Mouse (Mus musculus) right cerebral cortex, postnatal 14 days (tissue): Measurements from ENCODE around the gene Supt6.
A peak's percentile ranks its signal among the peaks of the same experiment; 100 is the strongest.
"Not testable (repeated sequence)": the region's sequence is repeated elsewhere in the genome, so short reads cannot be mapped to it uniquely, and the experiment has no call there.

Experiments used
- DNase-seq: peaks from one replicate; pipeline ENCODE4 v3.0.0; 2022

Gene Supt6

DNA sequence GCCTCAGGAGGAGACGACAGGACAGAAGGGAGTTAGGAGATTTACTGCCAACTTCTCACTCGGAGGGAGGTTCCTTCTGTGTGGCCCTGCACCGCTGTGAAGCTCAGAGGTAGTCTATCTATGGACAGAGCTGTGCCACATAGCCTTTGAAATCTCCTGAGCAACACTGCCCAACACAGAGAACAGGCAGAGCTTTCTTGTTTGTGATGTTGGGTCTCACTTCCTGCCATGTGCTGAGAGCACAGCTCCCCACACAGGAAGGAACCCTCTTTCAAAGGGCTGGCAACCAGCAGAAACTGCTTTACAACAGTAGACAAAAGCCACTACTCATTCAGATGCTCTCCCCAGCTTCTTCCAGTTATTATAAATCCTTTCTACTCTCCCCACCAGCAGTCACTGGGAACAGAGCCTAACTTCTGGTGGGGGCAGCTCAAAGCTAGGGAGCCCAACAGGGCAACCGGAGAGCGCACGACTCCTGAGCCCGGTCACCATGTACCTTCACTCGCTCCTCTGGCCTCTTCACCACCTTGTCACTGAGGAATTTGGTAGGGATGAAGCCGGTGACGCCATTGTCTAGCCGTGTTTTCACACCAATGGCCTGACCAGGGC, 30.0 kb downstream of the Supt6 start:
- no peak for DNase-seq

DNA sequence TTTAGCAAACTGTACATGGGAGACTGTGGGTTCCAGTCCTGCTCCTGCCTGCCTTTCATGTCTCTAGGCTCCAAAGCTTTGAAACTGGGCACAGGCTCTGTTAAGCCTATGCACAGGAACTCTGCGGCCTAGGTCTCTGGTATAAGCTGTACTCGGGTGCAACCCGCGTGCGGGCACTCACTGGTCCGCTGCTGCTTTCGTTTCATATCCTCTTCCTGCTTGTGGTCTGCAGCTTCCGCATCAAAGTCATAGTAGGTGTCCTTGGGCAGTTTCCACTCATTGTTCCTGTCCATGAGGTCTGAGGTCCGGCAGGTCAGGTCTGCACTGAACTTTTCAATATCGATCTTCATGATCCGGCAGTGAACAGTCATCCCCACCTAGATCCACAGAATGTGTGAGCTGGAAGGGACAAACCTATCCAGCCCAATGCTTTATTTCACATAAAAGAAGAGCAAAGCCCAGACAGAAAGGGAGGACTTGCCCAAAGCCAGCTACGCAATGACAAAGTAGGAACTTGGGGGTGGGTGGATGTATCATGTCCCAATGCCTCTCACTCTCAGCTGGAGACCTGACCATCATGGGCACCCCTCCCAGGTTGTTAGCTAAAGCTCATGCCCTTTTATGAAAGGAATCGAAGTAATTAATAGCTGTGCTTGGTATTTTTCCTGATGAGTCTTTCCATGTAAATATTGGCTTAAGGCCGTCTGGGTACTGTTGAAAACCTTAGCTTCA, 32.5 kb downstream of the Supt6 start:
- no peak for DNase-seq

DNA sequence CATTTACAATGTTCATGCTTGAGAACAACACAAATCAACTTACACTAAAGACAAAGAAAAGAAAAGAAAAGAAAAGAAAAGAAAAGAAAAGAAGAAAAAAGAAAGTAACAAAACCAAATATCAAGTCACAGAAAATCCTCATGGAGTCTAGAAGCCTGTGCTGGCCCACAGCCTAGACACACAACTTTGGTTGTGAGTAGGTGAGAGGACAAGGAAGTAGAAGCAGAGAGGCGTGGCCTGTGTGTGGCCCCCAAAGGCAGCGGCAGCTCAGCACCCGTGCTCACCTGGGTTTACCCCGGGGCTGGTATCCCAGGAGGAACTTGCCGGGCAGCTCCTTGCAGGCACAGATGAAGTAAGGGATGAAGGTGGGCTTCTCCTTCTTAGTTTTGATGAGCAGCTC, 34.3 kb downstream of the Supt6 start:
- no peak for DNase-seq

DNA sequence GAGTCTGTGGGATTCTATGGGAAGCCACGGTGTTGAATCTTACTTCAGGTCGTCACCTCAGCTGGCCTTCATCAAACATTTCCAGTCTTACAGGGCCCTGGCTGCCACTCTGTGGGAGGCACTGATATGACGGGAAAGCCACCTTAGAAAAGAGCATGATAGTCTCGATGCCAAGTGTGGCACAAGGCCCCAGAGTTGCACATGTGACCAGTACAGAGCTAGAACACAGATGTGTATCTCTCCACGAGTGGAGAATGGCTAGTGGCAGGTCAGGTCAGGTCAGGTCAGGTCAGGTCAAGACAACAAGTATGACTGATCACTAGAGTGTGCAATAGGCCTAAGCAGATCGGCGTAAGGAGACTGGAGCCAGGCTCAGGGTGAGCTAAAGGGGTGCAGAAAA, 35.2 kb downstream of the Supt6 start:
- DNase-seq = no peak

DNA sequence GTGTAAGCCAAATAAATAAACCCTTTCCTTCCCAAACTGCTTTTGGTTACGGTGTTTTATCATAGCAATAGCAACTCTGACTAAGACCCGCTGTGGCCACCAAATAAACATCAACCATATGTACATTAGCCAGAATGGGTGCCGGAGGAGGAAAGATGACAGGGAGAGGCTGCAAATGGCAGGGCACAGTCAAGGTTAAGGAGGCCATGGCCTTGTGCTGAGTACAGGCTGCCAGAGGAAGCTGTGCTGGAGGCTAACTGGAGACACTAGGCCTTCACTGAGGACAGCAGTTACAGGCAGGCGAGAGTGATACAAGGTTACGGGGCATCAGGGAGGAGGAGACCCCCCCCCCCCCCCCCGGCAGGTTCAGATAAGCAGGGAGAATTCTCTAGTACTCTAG, 35.9 kb downstream of the Supt6 start:
- no peak for DNase-seq

DNA sequence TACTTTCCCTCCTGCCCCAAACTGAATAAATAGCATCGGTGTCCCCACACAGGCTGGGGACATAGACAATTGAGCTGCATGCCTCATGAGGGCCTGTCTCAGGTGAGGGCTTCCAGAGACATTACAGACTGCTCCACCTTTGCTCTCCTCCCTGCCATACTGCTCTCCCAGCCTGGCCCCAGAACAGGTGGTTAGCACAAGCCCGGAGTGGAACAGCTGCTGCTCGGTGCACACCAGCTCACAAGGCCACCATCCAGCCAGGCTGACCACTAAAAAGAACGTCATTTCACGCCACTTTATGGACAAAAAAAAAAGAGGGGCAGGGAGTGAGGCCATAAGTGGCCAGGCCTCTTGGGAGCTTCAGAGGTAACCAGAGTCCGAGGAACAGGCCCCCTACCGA, 38.6 kb downstream of the Supt6 start:
- no peak for DNase-seq

DNA sequence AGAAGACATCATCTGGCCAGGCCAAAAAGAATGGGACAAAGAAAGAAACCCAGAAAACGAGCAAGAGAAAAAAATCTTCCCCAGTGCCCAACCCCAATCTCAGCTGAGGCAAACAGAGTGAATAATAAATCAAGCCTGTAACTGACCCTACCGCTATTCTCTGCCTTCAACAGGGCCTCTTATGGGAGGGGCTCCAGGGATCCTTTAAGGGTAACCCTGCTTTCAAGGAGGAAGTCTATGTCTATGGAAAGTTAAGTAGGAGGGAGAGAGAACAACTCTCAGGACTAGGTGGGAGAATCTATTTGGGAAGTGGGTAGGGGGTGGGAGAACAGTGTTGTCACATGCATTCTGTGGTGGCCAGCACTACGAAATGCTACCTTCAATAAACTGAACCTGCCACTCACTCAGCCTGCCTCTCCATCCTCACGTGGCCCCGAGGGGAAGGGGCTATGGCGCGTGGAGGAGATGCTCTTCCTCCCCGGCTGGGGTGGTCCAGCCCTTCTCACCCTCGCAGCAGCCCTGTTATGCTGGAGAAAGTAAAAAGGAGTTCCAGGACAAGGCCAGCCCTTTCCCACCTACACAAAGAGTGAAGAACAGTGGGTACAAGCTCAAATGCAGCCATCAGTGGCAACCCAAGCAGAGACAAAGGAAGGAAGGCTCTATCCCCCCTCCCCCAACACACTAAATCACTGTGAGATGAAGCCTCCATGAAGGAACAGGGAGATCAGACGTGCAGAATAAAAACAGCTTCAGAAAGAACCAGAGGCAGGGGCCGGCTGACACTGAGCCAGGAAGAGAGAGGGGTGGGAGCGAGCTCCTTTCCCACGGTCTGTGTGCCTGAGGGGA, 40.2 kb downstream of the Supt6 start:
- DNase-seq = no peak

DNA sequence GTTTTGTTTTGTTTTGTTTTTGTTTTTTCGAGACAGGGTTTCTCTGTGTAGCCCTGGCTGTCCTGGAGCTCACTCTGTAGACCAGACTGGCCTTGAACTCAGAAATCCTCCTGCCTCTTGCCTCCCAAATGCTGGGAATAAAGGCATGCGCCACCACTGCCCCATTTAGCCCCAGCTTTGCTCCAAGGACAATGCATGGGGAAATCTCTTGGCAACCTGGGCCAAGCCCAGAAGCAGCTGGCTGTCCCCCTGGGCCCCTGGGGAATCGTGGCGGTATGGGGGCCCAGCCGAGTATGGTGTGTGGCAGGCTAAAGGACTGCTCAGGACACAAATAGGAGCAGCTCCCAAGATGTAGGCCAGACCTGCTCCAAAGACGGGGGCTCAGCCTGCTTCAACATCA, 41.5 kb downstream of the Supt6 start:
- no peak for DNase-seq

DNA sequence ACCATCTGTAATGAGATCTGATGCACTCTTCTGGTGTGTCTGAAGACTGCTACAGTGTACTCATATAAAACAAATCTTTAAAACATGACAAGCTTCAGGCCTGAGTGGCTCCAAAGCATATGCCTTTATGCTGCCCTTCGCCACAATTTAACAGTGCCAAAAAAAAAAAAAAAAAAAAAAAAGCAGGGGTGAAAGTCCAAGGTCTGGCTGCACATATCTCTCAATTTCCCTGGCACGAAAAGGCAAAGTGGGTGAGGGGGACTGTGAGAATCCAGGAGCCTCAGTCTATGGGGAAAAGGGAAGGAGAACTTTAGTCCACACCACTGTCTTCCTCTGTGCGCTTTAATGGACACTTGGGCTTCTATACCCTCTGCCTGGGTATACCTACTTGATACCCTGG, 43.4 kb downstream of the Supt6 start:
- no peak for DNase-seq

DNA sequence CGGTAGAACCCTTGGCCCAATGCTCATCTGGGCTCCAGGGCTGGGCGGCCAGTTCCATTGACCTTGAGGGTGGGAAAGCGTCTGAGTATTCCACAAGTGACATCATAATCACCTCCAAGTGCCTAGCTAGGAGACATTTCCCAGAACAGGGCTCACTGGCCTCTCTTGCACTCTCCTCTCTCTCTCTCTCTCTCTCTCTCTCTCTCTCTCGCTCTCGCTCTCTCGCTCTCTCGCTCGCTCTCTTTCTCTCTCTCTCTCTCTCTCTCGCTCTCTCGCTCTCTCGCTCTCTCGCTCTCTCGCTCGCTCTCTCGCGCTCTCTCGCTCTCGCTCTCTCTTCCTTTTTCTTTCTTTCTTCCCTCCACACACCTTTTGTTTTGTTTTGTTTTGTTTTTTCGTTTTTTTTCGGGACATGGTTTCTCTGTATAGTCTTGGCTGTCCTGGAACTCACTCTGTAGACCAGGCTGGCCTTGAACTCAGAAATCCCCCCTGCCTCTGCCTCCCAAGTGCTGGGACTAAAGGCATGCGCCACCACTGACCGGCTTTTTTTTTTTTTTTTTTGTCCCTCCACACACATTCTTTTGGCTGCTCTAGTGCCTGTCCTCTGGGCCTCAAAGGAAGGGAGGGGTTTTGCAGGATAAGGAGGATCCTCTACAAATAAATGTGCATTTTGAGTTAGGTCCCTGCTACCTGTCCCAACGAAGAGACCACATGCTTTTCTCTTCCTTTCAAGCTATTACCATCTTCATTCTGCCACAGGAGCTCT, 50.5 kb downstream of the Supt6 start:
- no peak for DNase-seq

DNA sequence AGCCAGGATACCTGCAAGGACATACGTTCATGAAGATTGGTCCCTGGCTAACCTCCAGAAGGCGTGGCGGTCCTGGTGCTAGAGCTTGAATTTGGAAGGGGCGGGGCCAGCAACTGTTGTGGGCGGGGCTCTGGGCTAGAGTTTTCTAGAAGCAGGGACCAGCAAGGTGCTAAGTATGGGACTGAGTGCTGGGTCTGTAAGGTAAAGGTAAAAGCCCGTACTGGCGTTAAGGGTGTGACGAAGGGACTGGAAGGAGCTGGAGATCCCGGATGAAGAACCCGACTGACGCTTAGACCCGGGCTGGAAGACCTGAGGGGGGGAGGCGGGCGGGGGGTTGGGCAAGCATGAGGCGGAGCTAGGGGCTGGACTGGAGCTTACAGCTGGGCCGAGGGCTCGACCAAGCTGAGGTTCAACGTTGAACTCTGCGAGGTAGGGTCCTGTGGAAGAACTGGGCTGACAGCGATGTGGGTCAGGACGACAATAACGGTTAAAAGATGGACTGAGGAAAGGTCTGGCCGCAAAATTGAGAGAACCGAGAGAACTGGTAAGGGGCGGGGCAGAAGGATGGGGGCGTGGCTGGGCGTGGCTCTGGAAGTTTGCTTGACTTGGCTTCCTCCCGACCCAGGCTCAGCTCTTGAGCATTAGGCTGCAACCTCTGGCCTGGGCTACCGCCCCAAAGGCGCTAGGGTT, 51.2 kb downstream of the Supt6 start:
- no peak for DNase-seq

DNA sequence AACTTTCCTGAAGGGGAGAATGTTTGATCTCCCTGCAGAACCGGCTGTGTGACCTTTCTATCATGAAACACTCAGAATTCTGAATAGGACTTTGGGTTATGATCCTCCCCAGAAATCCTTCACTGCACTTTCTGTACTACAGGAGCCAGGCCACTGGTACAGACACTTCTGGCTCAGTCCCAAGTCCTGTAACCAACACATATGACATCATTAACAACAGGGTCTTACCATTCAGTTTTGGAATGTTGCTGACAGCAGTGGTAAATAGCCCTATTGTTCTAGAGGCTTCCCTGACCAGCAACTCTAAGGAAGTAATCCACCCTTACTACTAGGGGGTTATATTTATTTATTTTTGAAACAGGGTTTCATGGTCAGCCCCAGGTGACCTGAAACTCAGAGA, 52.7 kb downstream of the Supt6 start, which contains the start of gene Proca1:
Proca1 (plus strand) TSS at position 280 of the 400 bp plus-strand sequence.
- DNase-seq = no peak

DNA sequence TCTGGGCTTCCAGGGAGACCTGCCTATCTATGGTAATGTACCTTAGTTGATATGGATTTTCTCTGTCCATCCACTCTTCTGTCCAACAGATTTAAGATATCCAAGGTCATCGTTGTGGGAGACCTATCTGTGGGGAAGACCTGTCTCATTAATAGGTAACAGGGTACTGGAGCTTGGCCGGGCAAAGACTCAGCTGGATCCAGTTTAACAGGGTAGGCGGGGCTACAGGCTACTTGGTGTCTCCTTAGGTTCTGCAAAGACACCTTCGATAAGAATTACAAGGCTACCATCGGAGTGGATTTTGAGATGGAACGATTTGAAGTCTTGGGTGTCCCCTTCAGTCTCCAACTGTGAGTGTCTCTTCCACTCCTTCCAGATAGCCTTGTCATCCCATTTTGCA, 55.7 kb downstream of the Supt6 start:
- DNase-seq = no peak

DNA sequence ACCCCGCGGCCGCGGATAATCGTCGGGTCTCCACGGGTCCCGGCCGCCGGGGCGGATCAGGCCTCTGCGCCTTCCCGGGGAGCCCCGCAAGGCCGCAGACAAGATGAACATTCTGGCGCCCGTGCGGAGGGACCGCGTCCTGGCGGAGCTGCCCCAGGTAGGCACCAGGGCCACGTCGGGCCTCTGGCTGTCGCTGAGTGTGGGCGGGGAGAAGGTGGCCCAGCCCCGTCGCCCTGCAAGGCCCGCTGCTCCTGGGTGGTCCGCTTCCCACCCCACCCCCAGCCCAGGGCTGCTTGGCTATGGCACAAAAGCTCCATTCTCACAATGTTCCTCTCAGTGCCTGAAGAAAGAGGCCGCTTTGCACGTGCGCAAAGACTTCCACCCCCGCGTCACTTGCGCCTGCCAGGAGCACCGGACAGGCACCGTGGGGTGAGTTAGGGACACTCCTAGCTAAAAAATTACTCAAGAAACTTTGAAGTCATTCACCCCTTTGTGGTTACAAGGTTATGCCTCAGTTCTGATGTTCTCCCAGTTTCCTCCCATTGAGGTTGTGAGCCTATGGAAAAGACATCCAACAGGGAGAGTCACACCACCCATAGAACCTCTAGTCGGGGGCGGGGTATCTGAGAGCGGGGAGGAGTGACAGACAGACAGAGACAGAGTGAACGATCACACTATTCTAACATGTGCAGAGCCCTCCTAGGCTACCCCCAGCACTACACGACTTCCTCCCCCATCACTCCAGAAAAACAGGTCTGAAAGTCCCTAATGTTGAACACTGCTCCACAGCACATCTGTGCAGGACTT, 56.4 kb downstream of the Supt6 start:
- peak; percentile 75 for DNase-seq

DNA sequence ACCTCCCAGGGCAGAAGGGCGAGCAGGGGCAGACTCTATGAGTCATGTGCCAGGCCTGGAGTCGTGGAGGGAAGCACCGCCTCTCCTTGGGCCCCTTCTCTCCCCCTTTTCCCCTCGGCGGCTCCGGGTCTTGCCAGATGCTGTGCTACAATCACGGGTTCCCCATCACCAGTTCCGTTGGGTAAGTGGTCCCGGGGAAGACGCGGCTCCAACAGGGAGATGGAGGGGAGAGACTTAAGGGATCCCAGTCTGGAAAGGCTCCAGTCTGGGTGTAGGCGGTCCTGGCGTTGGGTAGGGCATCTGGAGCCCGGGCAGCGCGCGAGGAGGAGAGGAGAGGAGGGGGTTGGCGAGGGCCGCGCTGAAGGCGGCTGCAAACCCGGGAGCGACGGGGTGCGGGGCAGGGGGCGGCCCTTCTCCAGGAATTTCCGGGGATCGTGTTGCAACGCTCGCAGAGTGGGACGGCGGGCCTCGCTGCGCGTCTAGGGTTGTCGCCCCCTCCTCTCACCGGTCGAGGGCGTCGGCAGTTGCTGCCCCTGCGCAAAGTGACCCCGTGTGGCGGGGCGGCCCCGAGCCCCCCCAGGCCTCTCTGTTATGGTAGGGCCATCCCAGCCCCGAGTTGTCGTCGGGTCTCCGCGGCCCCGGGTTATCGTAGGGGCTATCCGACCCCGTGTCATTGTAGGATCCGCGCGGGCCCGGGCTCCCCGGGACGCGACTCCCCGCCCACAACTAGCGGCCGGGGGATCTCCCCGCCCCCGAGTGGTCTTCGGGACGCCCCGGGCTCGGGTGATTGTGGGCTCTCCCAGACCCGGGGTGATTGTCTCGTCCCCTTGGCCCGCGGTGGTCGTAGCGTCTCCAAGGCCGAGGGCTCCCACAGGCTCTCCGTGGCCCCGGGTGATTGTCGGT, 57.2 kb downstream of the Supt6 start, which contains the start of gene Rab34:
Rab34 (plus strand) TSS at position 100 of the 903 bp plus-strand sequence.
- peak; percentile 79 for DNase-seq

DNA sequence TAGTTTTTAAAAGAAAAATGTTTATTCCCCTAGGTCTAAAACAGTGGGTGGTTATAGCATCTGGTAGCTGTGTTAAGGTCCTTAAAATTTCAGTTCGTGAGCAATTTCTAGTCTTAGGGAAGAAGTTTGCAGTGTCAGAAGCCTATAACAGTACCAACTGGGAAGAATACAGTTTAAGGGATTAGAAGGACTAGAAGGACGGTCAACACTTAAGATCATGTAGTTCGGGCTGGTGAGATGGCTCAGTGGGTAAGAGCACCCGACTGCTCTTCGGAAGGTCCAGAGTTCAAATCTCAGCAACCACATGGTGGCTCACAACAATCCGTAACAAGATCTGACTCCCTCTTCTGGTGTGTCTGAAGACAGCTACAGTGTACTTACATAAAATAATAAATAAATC, 61.1 kb downstream of the Supt6 start:
- DNase-seq = not testable (repeated sequence)

DNA sequence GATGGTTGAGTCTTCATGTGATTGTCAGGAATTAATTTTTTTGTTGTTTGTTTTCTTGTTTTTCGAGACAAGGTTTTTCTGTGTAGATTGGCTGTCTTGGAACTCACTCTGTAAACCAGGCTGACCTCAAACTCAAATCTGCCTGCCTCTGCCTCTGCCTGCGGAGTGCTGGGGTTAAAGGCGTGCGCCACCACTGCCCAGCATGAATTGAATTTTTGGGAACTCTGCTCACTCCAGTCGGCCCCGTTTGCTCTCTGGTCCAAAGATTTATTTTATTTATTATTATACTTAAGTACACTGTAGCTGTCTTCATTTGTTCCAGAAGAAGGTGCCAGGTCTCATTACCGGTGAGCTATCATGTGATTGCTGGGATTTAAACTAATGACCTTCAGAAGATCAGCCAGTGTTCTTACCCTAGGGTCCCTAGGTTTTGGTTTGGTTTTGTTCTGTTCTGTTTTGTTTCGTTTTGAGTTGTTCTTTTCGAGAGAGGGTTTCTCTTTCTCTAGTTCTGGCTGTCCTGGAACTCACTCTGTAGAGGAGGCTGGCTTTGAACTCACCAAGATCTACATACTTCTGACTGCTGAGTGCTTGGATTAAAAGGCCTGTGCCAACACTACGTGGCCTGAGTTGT, 61.8 kb downstream of the Supt6 start:
- no peak for DNase-seq

DNA sequence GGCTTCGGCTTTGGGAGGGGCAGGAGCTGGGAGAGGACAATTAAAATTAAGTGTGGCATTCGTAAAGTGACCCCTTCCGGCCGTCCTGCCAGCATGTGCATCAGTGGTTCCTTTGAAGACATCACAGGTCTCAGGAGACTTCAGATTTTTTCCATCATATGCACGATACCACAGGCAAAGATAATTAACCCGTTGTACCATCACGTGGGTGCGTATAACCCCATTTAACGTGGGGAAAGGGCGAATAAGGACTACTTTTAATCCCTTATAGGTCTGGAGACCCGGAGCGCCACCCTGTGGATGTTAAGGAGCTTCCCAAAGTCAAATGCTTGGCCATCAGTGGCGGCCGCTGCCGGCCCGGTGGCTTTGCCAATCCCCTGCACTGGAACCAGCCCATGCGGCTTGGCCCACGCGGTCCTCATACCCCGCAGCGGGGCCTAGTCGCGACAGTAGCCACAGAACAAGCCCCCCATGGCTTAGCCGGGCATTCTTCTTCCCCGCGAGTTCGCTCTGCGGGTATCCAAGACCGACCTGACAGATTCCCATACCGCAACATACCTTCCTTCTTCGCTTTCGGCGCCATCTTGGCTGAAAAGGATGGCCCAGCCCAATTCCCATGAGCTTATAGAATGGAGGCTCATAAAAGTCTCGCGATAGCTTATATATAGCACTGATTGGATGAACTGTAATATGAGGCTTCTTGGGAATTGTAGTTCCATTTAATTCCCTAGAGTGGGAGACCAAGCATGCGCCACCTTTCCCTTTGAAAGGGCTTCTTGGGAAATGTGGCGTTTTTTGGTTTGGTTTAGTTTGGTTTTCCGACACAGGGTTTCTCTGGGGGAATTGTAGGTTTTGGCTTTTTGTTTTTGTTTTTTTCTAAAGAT, 62.6 kb downstream of the Supt6 start, which contains the start of gene Rpl23a:
Rpl23a (minus strand) TSS at position 624 of the 884 bp plus-strand sequence.
- DNase-seq = peak; percentile 75

DNA sequence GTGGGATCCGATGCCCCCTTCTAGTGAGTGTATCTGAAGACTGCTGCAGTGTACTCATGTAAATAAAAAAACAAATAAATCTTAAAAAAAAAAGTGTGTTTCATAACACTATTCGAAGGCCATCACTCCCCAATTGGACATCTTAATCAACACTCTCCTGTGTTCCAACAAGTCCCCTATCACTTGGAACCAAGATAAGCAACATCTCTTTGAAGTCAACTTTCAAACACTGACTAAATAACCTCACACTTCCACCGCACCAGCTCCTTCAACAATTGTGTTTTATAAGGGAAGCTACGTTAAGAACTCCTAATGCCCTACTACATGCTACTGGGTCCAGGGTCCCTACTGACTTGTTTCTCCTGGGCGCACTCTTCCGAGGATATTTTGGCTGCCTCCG, 63.3 kb downstream of the Supt6 start:
- no peak for DNase-seq
